Mouse (Mus musculus) intestine, embryonic 14.5 days (tissue): ENCODE data around the gene Cpt1c. TPM values are rescaled to one million over a fixed set of nuclear protein-coding genes. Genes with fewer than 3 reads are reported as not detected.

Experiments
- ATAC-seq: fragments of 200-750 bp; cut with Nextera tagmentation; replicated peaks from 2 replicates; pipeline ENCODE4 v1.8.0; 2017; ENCODE audit warnings: low read depth, moderate number of reproducible peaks, moderate TSS enrichment, moderate library complexity; ENCODE audit not compliant: low FRiP score, low TSS enrichment
- DNase-seq: peaks from one replicate; pipeline ENCODE4 v3.0.0-alpha.2; 2018; ENCODE audit warnings: low spot score
- H3K27ac ChIP-seq: fragments of 300-500 bp; sonication (generic); 2 replicates; pipeline ENCODE4 v1.5.1; 2014; ENCODE audit warnings: low read depth, mild to moderate bottlenecking, control low read depth
- H3K27me3 ChIP-seq: fragments of 300-500 bp; sonication (generic); replicated peaks from 2 replicates; pipeline ENCODE4 v1.6.1; 2014; ENCODE audit warnings: low read length, control low read depth; ENCODE audit not compliant: control insufficient read depth, insufficient read depth
- H3K36me3 ChIP-seq: fragments of 300-500 bp; sonication (generic); 2 replicates; pipeline ENCODE4 v1.6.1; 2014; ENCODE audit warnings: low read length, control low read depth; ENCODE audit not compliant: control insufficient read depth, insufficient read depth
- H3K4me1 ChIP-seq: fragments of 300-500 bp; sonication (generic); replicated peaks from 2 replicates; pipeline ENCODE4 v1.6.1; 2014; ENCODE audit warnings: low read length, control low read depth, mixed read lengths; ENCODE audit not compliant: control insufficient read depth, insufficient read depth
- H3K4me2 ChIP-seq: fragments of 300-500 bp; sonication (generic); 2 replicates; pipeline ENCODE4 v1.6.1; 2014; ENCODE audit warnings: low read length
- H3K4me3 ChIP-seq: fragments of 300-500 bp; sonication (generic); 2 replicates; pipeline ENCODE4 v1.5.1; 2014; ENCODE audit warnings: low read depth, low read length, control low read depth, mixed read lengths
- H3K9ac ChIP-seq: fragments of 300-500 bp; sonication (generic); 2 replicates; pipeline ENCODE4 v1.6.1; 2014; ENCODE audit warnings: mild to moderate bottlenecking, low read length
- H3K9me3 ChIP-seq: fragments of 300-500 bp; sonication (generic); 2 replicates; pipeline ENCODE4 v1.6.1; 2016; ENCODE audit warnings: low read length, control low read depth; ENCODE audit not compliant: control insufficient read depth
- WGBS: fragments of 180-500 bp; shearing (Covaris S2); extraction: QIAGEN DNeasy Blood & Tissue Kit; methylation state at CpG from one replicate; pipeline ENCODE4 v1.1.7; 2014; 5-methylcytosine and 5-hydroxymethylcytosine counted together
- polyA plus RNA-seq: library from polyadenylated mRNA; unstranded; fragments of >200 nt; fragmentation: Nextera tagmentation; extraction: Ambion mirVana; gene quantifications from 2 replicates; pipeline ENCODE4 v1.2.1, GENCODE M21; 2014

Gene Cpt1c
- polyA plus RNA-seq, 1 experiment from 2014 or later = 21.9 TPM

DNA sequence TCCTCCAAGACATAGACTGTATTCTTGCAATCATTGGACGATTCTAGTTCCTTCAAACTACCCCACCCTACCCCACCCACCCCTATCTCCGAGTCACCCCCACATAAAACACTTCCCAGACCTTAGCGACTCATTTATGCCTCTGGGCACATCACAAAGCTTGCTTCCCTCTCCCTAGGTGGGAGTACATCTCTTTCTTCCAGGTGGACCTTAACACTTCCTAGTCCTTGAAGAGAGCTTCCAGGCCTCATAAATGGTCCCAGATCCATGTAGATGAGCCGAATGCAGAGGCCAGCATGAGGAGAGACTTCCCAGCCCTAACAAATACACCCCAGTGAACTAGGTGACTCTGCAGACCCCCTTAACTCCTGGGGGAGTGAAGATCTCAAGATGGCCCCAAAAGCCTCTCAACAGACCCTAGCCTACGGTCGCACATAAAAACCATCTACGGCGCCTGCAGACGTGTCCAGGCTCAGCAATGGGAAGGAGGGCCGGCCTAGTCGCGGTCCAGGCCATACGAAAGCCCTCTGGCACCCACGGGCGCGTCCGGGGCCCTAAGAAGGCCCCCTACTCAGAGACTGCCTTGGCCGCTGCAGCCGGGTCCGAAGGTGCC is 40.8 kb upstream of the Cpt1c start:
- DNase-seq = no peak

GRCm38 (mm10) chr7:45014096-45014451 is 39.4 kb upstream of the Cpt1c start:
- Histone ChIP-seq H3K4me3 (no peak overlapping the region), H3K4me2 (no peak overlapping the region), H3K9me3 (no peaks in the 10 kb centered on the region), H3K9ac (no peak overlapping the region), H3K27me3 (no peaks in the 10 kb centered on the region), H3K27ac (no peak overlapping the region), H3K36me3 (peaks cover 49% of the 10 kb centered on the region), H3K4me1 (peaks cover 16% of the 10 kb centered on the region)
- ATAC-seq (no peak), DNase-seq (no peak)
- whole genome bisulfite sequencing = 93% methylated on average over 3 of the region's 3 CpGs

More for the DNA sequence above, 40.8 kb upstream of the Cpt1c start:
- H3K27ac ChIP-seq = peak overlapping the region; percentile 95
- 1% methylated on average over 20 of the region's 20 CpGs for WGBS
- peak overlapping the region; percentile 96 for H3K9ac ChIP-seq
- H3K9me3 ChIP-seq = no peaks in the 10 kb centered on the region
- H3K4me2 ChIP-seq = peak overlapping the region; percentile 64
- H3K36me3 ChIP-seq = peaks cover 35% of the 10 kb centered on the region
- no peaks in the 10 kb centered on the region for H3K27me3 ChIP-seq
- peaks cover 18% of the 10 kb centered on the region for H3K4me1 ChIP-seq
- no peak for ATAC-seq
- H3K4me3 ChIP-seq = peak overlapping the region; percentile 99

DNA sequence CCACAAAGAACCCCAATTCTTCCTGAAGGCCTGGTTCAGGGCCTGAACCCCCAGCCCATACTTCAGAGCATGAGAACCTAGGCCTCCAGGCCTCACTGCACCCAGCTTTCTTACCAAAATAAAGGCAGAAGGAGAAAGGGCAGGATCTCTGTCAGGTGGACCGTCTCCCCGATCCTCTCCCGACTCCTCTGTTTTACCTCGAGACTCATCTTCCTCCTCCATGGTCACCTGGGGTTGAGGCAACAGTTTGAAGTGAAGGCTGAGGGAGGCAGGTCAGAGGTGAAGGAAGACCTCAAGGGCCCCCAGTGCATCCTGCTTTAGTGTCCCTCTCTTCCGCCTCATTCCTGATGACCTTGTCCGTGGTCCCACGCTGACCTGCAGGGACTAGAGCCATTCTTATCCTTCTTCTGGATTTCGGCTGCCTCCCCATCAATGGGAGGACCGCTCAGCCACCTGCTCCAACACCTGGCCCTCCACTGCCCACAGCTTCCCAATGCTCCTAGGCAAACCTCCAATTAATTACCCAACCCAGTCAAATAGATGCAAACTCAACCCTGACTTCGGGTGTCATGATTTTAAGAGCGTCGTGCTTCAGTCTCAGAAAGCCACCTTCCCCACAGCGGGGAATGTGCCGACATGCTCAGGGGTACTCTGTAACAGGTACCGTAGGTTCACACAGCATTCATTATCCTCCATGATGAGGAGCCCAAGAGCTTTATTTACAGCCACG is 38.9 kb upstream of the Cpt1c start:
- WGBS = 94% methylated on average over 16 of the region's 16 CpGs

GRCm38 (mm10) chr7:45012824-45013223 is 38.2 kb upstream of the Cpt1c start:
- peaks cover 60% of the 10 kb centered on the region for H3K36me3 ChIP-seq
- 82% methylated on average over 4 of the region's 4 CpGs for WGBS

More for the DNA sequence above, 38.9 kb upstream of the Cpt1c start:
- ATAC-seq (no peak), DNase-seq (no peak)
- Histone ChIP-seq H3K4me3 (no peak overlapping the region), H3K9ac (no peak overlapping the region), H3K4me2 (no peak overlapping the region), H3K27me3 (no peaks in the 10 kb centered on the region), H3K27ac (no peak overlapping the region), H3K4me1 (peaks cover 11% of the 10 kb centered on the region), H3K36me3 (peaks cover 53% of the 10 kb centered on the region), H3K9me3 (no peaks in the 10 kb centered on the region)

GRCm38 (mm10) chr7:45012011-45012410 is 37.4 kb upstream of the Cpt1c start:
- Histone ChIP-seq H3K27me3 (no peaks in the 10 kb centered on the region), H3K36me3 (peaks cover 69% of the 10 kb centered on the region)
- 97% methylated on average over 6 of the region's 6 CpGs for WGBS

More at GRCm38 (mm10) chr7:45012824-45013223, 38.2 kb upstream of the Cpt1c start:
- Histone ChIP-seq H3K27ac (no peak overlapping the region), H3K9ac (no peak overlapping the region), H3K4me3 (no peak overlapping the region), H3K27me3 (no peaks in the 10 kb centered on the region), H3K4me1 (peaks cover 6% of the 10 kb centered on the region), H3K4me2 (no peak overlapping the region), H3K9me3 (no peaks in the 10 kb centered on the region)
- DNase-seq (no peak), ATAC-seq (no peak)

GRCm38 (mm10) chr7:45008411-45008810 is 33.8 kb upstream of the Cpt1c start:
- 97% methylated on average over 19 of the region's 19 CpGs for WGBS
- peaks cover 97% of the 10 kb centered on the region for H3K36me3 ChIP-seq
- ATAC-seq = no peak

More at GRCm38 (mm10) chr7:45012011-45012410, 37.4 kb upstream of the Cpt1c start:
- ATAC-seq = no peak
- H3K27ac ChIP-seq = no peak overlapping the region
- DNase-seq = no peak
- H3K4me1 ChIP-seq = peaks cover 6% of the 10 kb centered on the region
- no peaks in the 10 kb centered on the region for H3K9me3 ChIP-seq
- H3K9ac ChIP-seq = no peak overlapping the region
- H3K4me2 ChIP-seq = no peak overlapping the region
- no peak overlapping the region for H3K4me3 ChIP-seq

DNA sequence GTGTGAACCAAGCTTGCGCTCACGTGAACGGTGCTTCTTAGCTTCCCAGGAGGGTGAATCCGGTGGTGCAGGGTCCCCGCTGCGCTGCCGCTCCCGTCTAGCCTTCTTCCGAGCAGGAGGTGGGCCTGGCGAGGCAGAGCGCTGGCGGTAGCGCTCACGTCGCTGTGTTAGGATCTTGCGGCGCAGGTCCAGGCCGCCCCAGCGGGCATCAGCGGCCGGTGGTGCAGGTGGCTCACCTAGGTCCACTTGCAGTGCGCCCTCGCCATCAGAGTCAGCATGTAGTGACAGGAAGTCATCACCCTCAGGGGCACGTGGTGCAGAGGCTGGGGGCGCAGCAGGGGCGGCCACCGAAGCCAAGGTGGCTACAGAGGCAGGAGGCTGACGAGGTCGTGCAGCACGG is 33.2 kb upstream of the Cpt1c start:
- H3K4me3 ChIP-seq = no peak overlapping the region
- no peaks in the 10 kb centered on the region for H3K9me3 ChIP-seq
- no peak overlapping the region for H3K27ac ChIP-seq
- no peaks in the 10 kb centered on the region for H3K27me3 ChIP-seq
- no peak overlapping the region for H3K9ac ChIP-seq
- ATAC-seq (no peak), DNase-seq (no peak)
- H3K4me2 ChIP-seq = no peak overlapping the region
- WGBS = 95% methylated on average over 30 of the region's 30 CpGs
- peaks cover 97% of the 10 kb centered on the region for H3K36me3 ChIP-seq
- H3K4me1 ChIP-seq = no peaks in the 10 kb centered on the region

More at GRCm38 (mm10) chr7:45008411-45008810, 33.8 kb upstream of the Cpt1c start:
- Histone ChIP-seq H3K9me3 (no peaks in the 10 kb centered on the region), H3K4me3 (no peak overlapping the region), H3K9ac (no peak overlapping the region), H3K4me1 (no peaks in the 10 kb centered on the region), H3K27ac (no peak overlapping the region), H3K4me2 (no peak overlapping the region), H3K27me3 (no peaks in the 10 kb centered on the region)
- no peak for DNase-seq

DNA sequence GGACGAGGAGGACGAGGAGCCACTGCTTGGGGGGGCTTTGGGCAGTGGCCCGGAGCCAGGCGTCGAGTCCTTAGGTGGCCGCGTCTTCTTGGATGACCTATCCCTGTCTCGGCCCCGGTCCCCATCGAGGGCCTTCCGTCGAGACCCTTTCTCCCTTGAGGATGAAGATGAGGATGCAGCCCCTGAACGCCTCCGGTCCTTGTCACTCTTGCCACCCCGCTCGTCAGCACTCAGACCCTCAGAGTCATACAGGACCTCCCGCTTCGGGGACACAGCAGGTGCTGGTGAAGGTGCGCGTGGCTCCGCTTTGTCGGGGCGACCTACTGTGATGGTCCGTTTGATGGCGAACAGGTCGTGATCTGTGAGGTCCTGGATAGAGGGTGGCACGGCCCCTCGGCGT is 32.5 kb upstream of the Cpt1c start:
- H3K27me3 ChIP-seq = no peaks in the 10 kb centered on the region
- no peak overlapping the region for H3K9ac ChIP-seq
- H3K4me3 ChIP-seq = no peak overlapping the region
- no peak for DNase-seq
- H3K4me2 ChIP-seq = no peak overlapping the region
- no peak overlapping the region for H3K27ac ChIP-seq
- ATAC-seq = no peak
- no peaks in the 10 kb centered on the region for H3K4me1 ChIP-seq
- peaks cover 97% of the 10 kb centered on the region for H3K36me3 ChIP-seq
- no peaks in the 10 kb centered on the region for H3K9me3 ChIP-seq
- 93% methylated on average over 29 of the region's 29 CpGs for WGBS

DNA sequence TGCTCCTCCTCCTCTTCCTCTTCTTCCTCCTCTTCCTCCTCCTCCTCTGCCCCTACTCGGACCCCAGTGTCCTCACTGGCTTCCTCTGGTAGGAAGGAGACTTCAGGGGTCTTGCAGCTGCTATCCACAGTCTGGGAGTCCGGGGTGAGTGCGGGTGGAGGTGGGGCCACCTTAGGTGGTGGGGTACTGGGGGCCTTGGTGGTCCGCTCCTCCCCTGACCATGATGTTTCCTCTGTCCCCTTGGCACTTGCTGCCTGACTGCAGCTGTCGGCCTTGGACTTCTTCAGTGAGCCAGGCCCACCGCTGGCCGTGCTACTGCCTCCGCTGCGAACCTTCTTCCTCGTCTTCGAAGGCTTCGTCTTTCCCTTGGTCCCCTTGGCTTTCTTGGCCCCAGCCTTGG is 31.9 kb upstream of the Cpt1c start:
- H3K36me3 ChIP-seq = peaks cover 97% of the 10 kb centered on the region
- H3K4me2 ChIP-seq = no peak overlapping the region
- H3K4me3 ChIP-seq = no peak overlapping the region
- no peak overlapping the region for H3K27ac ChIP-seq
- no peaks in the 10 kb centered on the region for H3K9me3 ChIP-seq
- ATAC-seq = no peak
- 93% methylated on average over 12 of the region's 12 CpGs for WGBS
- H3K4me1 ChIP-seq = no peaks in the 10 kb centered on the region
- no peak overlapping the region for H3K9ac ChIP-seq
- H3K27me3 ChIP-seq = no peaks in the 10 kb centered on the region
- DNase-seq = no peak
